Mouse (Mus musculus): ENCODE results near the gene Abcb1b.
"Not testable (repeated sequence)": the region's sequence is repeated elsewhere in the genome, so short reads cannot be mapped to it uniquely, and the experiment has no call there.

DNA sequence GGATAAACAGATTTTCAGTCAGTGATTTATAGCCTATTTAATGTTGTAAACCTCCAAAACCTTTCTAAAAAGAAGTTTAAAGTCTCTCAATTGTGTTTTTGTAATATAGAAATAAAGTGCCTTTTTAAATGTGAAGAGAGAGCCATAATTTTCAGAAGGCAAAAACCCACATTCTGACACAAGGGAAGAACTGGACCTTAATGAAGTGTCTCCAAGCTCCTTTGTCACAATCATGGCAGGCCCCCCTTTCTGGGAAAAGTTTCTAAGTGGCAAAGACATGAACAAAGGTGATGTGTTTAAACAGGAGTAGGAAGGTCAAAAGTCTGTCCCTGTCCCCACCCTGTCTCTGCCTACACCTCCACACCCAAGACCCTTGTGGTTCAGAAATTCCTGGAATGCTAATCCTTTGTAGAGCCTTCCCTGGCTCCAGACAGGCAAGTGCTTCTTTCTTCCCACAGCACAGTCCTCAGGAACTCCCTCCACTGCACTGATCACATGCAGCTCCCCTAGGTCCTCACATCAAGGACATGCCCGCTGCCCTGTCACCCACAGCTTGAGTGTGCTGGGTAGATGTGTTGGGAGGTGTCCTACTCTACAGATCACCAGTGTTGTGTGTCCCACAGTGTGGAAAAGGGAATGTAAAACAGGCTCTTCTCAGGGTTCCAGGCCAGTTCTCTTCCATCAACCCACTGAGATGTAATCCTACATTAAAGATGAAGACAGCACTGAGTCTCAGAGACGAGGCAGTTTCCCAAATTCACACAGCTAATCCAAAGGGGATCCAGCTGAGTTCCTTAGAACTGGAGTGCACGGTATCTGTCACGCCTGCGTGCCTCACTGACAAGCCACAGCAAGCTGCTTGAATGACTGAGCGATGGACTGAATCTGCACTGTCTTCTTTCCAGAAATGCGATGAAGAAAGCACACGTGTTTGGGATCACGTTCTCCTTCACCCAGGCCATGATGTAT, 50.9 kb downstream of the Abcb1b start:
- TF ChIP-seq POLR2A (IDR thresholded peaks at IDR 0.05; ENCODE audit: low read depth, low read length); CTCF (IDR thresholded peaks at IDR 0.05; ENCODE audit: extremely low read depth, insufficient read depth, insufficient read length, insufficient replicate concordance): not testable (repeated sequence)

Data from spleen, adult 2 months (tissue).